Mouse (Mus musculus): ENCODE data around the gene Spo11.

Spo11 gene

GRCm38 (mm10) chr2:172977409-172978130, at the start of gene Spo11:
Gene Spo11, plus strand, starts transcription at chr2:172977700.
- no peak for DNase-seq

GRCm38 (mm10) chr2:172929905-172930436, 47.5 kb upstream of the Spo11 start:
- DNase-seq: peak; percentile 80 to 92

GRCm38 (mm10) chr2:172931137-172931898, 46.2 kb upstream of the Spo11 start:
- DNase-seq: peak; percentile 41 to 59

GRCm38 (mm10) chr2:172933631-172934419, 43.7 kb upstream of the Spo11 start:
- DNase-seq: peak; percentile 76 to 77

- DNase-seq: no peak
Observed at GRCm38 (mm10) chr2:172934420-172934788, 43.1 kb upstream of the Spo11 start.

GRCm38 (mm10) chr2:172934891-172935740, 42.4 kb upstream of the Spo11 start:
- no peak for DNase-seq

- no peak for DNase-seq
Observed at GRCm38 (mm10) chr2:172935776-172936562, 41.5 kb upstream of the Spo11 start.

GRCm38 (mm10) chr2:172936844-172937243, 40.7 kb upstream of the Spo11 start:
- DNase-seq: no peak

GRCm38 (mm10) chr2:172937326-172938190, 39.9 kb upstream of the Spo11 start:
- DNase-seq: no peak

GRCm38 (mm10) chr2:172938761-172939638, 38.5 kb upstream of the Spo11 start:
- peak; percentile 82 to 91 for DNase-seq

- peak in 1 of 2 experiments; percentile 58 for DNase-seq
Observed at GRCm38 (mm10) chr2:172939639-172940002, 37.9 kb upstream of the Spo11 start.

GRCm38 (mm10) chr2:172940003-172940798, 37.3 kb upstream of the Spo11 start, which contains the start of gene Bmp7:
Gene Bmp7, minus strand, starts transcription at chr2:172940321.
- peak; percentile 83 to 94 for DNase-seq

GRCm38 (mm10) chr2:172940799-172941163, 36.7 kb upstream of the Spo11 start:
- peak in 1 of 2 experiments; percentile 48 for DNase-seq

GRCm38 (mm10) chr2:172949051-172949450, 28.4 kb upstream of the Spo11 start:
- no peak for DNase-seq

GRCm38 (mm10) chr2:172950119-172950676, 27.3 kb upstream of the Spo11 start:
- DNase-seq: no peak

- DNase-seq: no peak
Observed at GRCm38 (mm10) chr2:172950722-172951121, 26.8 kb upstream of the Spo11 start.

- DNase-seq: no peak
Observed at GRCm38 (mm10) chr2:172951976-172952375, 25.5 kb upstream of the Spo11 start.

- no peak for DNase-seq
Observed at GRCm38 (mm10) chr2:172958579-172958978, 18.9 kb upstream of the Spo11 start.

All from kidney, postnatal 25 days (tissue).